Mouse (Mus musculus): ENCODE results near the gene Colgalt1. TPM values are rescaled to one million over a fixed set of nuclear protein-coding genes. Genes with fewer than 3 reads are reported as not detected.

Gene Colgalt1
- polyA plus RNA-seq, 1 experiment from 2014 or later = 56.2 TPM

DNA sequence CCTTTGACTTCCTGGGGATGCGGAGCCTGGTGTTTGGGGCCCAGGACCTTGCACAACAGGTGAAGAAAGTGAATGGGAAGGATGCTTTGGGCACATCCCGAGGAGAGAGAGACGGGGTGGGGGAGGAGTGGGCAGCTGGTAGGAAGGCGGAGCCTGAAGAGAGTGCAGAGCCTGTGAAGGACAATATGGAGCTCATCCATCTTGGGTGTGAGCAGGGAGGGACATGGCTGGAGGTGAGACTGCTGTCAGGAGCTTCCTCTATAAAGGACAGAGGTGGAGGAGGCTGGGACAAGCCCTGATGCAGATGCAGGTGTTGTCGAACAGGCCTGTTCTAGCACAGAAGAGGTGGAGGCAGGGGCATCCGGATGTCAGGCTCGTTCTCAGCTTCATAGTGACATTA, 6.8 kb upstream of the Colgalt1 start:
- ATAC-seq (ENCODE audit: low FRiP score, low read depth) = no peak
- Histone ChIP-seq H3K4me3 (no peak overlapping the region), H3K9ac (replicated peaks) (0 out of 2 replicates have a peak overlapping the region, but pooled peaks have one; percentile 11), H3K27me3 (peaks cover 65% of the 10 kb centered on the region), H3K4me1 (peaks cover 15% of the 10 kb centered on the region; the same call in 1 of the 2 replicates), H3K27ac (replicated peaks) (no peak overlapping the region), H3K4me2 (replicated peaks) (no peak overlapping the region), H3K36me3 (0 out of 2 replicates have a peak, but pooled peaks cover 9% of the 10 kb centered on the region), H3K9me3 (no peaks in the 10 kb centered on the region)
- 57% methylated on average over 7 of the region's 7 CpGs for WGBS

DNA sequence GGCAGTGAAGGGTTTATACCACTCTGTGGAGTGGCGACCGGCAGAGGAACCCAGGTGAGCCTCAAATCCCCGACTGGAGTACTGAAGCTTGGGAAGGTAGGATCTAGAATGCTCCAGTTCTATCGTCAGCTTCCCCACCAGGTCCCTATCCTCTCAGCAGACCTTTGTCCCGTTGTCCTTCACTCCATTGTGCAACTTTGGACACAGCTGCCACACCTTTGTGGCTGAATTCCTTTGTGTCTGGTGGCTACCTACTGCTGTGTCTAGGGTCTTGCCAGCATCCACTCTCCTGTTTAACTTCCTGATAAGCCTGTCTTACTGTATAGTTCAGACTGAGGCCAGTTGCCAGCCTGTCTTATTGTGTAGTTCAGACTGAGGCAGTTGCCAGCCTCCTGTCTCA, 1.3 kb downstream of the Colgalt1 start:
- Histone ChIP-seq H3K36me3 (peaks cover 30% of the 10 kb centered on the region), H3K9me3 (no peaks in the 10 kb centered on the region), H3K9ac (replicated peaks) (peak overlapping the region; percentile 93), H3K4me3 (peak overlapping the region; percentile 95), H3K27ac (replicated peaks) (no peak overlapping the region), H3K27me3 (no peaks in the 10 kb centered on the region), H3K4me1 (peaks cover 14% of the 10 kb centered on the region), H3K4me2 (replicated peaks) (peak overlapping the region; percentile 84)
- 40% methylated on average over 5 of the region's 5 CpGs for WGBS
- no peak for ATAC-seq (ENCODE audit: low FRiP score, low read depth)

DNA sequence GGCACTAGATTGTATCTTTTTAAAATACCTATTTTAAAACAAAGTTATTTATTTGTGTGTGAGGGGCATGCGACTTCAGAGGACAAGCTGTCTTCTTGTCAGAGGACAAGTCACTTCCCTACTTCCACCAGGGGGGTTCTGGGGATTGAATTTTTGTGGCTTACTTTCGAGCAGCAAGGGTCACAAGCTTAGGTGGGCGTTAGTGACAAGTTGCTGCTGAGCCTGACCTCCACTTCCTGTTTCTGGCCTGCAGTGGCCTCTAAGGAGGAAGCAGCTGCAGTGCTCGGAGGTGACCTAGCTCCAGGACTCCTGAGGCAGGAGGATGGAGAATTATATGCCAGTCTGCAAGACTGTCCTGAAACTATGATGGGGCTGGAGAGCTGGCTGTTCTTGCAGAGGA, 2.6 kb downstream of the Colgalt1 start:
- H3K36me3 ChIP-seq = peaks cover 43% of the 10 kb centered on the region

DNA sequence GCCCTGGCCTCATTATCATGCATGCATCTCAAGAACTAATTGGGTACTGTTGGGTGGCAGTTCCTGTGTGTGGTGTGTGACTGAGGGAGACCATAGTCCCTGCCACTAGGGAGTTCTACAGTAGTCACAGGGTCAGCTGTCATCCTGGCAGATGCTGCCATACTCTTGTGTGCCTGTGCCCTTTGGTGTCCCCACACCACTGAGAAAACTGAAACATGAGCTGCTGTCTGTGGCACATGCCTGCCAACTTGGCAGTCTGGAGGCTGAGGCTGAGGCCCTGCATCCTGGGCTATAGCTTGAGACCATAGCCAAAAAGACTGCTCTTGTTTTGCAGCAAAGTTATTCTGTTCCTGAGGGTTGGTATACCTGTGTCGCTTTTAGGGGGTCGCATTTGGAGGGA, 9.0 kb downstream of the Colgalt1 start:
- no peak overlapping the region for H3K4me2 ChIP-seq (replicated peaks)
- no peak for ATAC-seq (ENCODE audit: low FRiP score, low read depth)
- no peaks in the 10 kb centered on the region for H3K27me3 ChIP-seq
- H3K9me3 ChIP-seq = peaks cover 9% of the 10 kb centered on the region
- no peak overlapping the region for H3K9ac ChIP-seq (replicated peaks)
- no peak overlapping the region for H3K4me3 ChIP-seq
- H3K36me3 ChIP-seq = peaks cover 97% of the 10 kb centered on the region
- whole genome bisulfite sequencing = 99% methylated on average over 2 of the region's 2 CpGs
- H3K4me1 ChIP-seq = no peaks in the 10 kb centered on the region
- no peak overlapping the region for H3K27ac ChIP-seq (replicated peaks)

More for the DNA sequence above, 2.6 kb downstream of the Colgalt1 start:
- WGBS = 74% methylated on average over 4 of the region's 4 CpGs
- Histone ChIP-seq H3K27ac (replicated peaks) (no peak overlapping the region), H3K9ac (replicated peaks) (no peak overlapping the region), H3K4me1 (peaks cover 14% of the 10 kb centered on the region), H3K9me3 (no peaks in the 10 kb centered on the region), H3K27me3 (no peaks in the 10 kb centered on the region), H3K4me3 (no peak overlapping the region), H3K4me2 (replicated peaks) (no peak overlapping the region)
- ATAC-seq (ENCODE audit: low FRiP score, low read depth) = no peak

GRCm38 (mm10) chr8:71625088-71625487, 14.3 kb downstream of the Colgalt1 start:
- no peak overlapping the region for H3K4me2 ChIP-seq (replicated peaks)
- H3K9ac ChIP-seq (replicated peaks) = no peak overlapping the region
- peaks cover 53% of the 10 kb centered on the region for H3K36me3 ChIP-seq
- no peak overlapping the region for H3K4me3 ChIP-seq
- ATAC-seq (ENCODE audit: low FRiP score, low read depth) = no peak
- H3K27me3 ChIP-seq = peaks cover 10% of the 10 kb centered on the region
- H3K9me3 ChIP-seq = peaks cover 9% of the 10 kb centered on the region
- H3K4me1 ChIP-seq = peaks cover 17% of the 10 kb centered on the region
- WGBS = 88% methylated on average over 1 of the region's 1 CpGs
- no peak overlapping the region for H3K27ac ChIP-seq (replicated peaks)

DNA sequence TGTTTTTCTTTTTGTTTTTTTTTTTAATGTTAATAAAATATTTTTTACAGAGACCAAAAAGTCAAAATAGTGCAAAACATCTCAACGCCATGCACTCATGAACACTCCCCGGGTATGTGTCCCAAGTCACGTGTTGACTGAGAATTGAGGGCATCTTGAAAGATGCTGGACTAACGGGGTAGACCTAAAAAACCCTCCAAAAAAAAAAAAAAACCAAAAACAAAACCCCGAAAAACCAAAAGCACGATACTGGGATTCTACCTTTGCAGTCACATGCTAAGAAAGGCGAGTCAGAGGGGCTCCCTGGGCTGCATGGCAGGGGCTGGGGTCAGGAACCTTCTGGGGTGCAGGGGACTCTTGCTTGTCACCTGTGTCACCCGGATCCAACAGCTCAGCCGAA, 16.0 kb downstream of the Colgalt1 start:
- 87% methylated on average over 9 of the region's 9 CpGs for WGBS
- ATAC-seq (ENCODE audit: low FRiP score, low read depth) = no peak

DNA sequence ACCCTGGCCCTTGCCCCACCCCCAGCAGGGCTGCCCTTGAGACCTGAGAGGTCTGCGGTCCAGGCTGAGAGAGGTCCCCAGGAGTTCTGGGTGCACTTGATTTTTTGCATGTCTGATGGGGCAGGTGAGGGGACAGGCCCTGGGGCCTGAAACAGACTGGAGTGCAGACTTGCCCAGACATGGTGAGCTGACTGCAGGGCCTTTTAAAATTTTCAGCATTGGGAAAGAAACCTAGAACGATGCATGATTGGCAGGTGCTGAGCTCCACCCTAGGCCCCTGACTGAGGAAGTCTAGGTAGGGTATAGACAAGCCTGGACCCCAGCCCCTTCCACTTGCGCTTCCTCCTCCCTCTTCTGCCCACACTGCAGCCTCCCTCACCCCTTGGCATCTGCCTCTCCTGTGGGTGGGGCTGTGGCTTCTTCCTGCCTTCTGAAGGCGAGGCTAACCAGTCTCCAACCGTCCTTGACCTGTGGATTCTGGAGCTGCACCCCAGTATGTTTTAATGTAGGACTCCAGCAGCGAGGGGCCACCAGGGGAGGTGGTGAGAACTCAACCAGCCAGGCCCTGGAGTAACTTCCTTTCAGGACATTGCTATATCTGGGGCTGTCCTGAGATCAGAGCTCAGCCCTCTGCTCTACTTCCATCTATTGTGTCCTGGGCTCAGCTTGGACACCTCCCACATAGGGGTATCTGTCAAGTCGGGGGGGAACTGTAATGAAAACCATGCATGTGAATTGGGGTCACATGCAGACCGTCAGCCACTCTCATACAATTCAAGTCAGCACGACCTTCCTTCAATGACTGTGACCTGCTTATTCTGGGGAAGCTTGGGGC, 16.7 kb downstream of the Colgalt1 start:
- H3K9me3 ChIP-seq = peaks cover 10% of the 10 kb centered on the region
- H3K27me3 ChIP-seq = peaks cover 34% of the 10 kb centered on the region
- H3K9ac ChIP-seq (replicated peaks) = no peak overlapping the region
- no peak overlapping the region for H3K4me2 ChIP-seq (replicated peaks)
- ATAC-seq (ENCODE audit: low FRiP score, low read depth) = no peak
- 0 out of 2 replicates have a peak overlapping the region, but pooled peaks have one; percentile 3 for H3K27ac ChIP-seq (replicated peaks)
- no peak overlapping the region for H3K4me3 ChIP-seq
- H3K36me3 ChIP-seq = peaks cover 32% of the 10 kb centered on the region
- 54% methylated on average over 9 of the region's 9 CpGs for WGBS
- peaks cover 18% of the 10 kb centered on the region for H3K4me1 ChIP-seq

More for the DNA sequence above, 16.0 kb downstream of the Colgalt1 start:
- no peak overlapping the region for H3K4me2 ChIP-seq (replicated peaks)
- peaks cover 36% of the 10 kb centered on the region for H3K36me3 ChIP-seq
- no peak overlapping the region for H3K4me3 ChIP-seq
- H3K27ac ChIP-seq (replicated peaks) = no peak overlapping the region
- peaks cover 9% of the 10 kb centered on the region for H3K9me3 ChIP-seq
- H3K9ac ChIP-seq (replicated peaks) = no peak overlapping the region
- peaks cover 18% of the 10 kb centered on the region for H3K4me1 ChIP-seq
- H3K27me3 ChIP-seq = peaks cover 27% of the 10 kb centered on the region

GRCm38 (mm10) chr8:71628396-71629095, 17.7 kb downstream of the Colgalt1 start:
- Histone ChIP-seq H3K27ac (replicated peaks) (peak overlapping the region; percentile 56), H3K9ac (replicated peaks) (peak overlapping the region; percentile 68), H3K4me1 (peaks cover 18% of the 10 kb centered on the region), H3K36me3 (peaks cover 24% of the 10 kb centered on the region), H3K27me3 (peaks cover 45% of the 10 kb centered on the region), H3K9me3 (peaks cover 14% of the 10 kb centered on the region), H3K4me3 (peak overlapping the region; percentile 48), H3K4me2 (replicated peaks) (peak overlapping the region; percentile 93)
- 9% methylated on average over 15 of the region's 16 CpGs for WGBS
- ATAC-seq (ENCODE audit: low FRiP score, low read depth) = no peak

- Histone ChIP-seq H3K9me3 (peaks cover 14% of the 10 kb centered on the region), H3K4me2 (replicated peaks) (peak overlapping the region; percentile 93), H3K36me3 (peaks cover 18% of the 10 kb centered on the region), H3K4me1 (peaks cover 18% of the 10 kb centered on the region), H3K27ac (replicated peaks) (peak overlapping the region; percentile 56), H3K4me3 (peak overlapping the region; percentile 48), H3K9ac (replicated peaks) (peak overlapping the region; percentile 68), H3K27me3 (peaks cover 50% of the 10 kb centered on the region)
- under 1% methylated on average over 55 of the region's 55 CpGs for WGBS
- peak; percentile 87 for ATAC-seq (ENCODE audit: low FRiP score, low read depth)
Measured at GRCm38 (mm10) chr8:71629096-71629697, 18.4 kb downstream of the Colgalt1 start.

DNA sequence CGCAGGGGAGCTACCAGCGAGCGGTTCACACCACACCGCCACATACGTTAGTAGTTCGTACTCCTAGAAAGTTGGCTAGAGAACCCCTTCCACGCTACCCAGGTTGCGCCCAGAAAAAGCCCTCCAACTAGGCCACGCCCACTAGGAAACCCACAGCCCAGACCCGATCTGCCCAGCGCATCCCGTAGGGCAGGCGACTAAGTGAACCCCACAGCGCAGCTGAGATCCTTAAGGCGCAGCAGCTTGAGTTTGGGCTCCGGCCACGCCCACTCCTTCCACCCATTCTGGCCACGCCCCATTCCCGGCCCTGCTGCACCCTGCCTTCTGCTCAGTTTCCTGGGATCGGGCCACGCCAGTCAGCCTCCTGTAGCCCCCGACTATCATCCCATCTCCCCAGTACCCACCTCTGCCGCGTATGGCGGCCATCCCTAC, 19.0 kb downstream of the Colgalt1 start:
- H3K27ac ChIP-seq (replicated peaks) = peak overlapping the region; percentile 56; the same call in 1 of the 2 replicates
- H3K4me1 ChIP-seq = peaks cover 18% of the 10 kb centered on the region
- WGBS = 3% methylated on average over 25 of the region's 25 CpGs
- H3K4me3 ChIP-seq = peak overlapping the region; percentile 48
- peak; percentile 42 for ATAC-seq (ENCODE audit: low FRiP score, low read depth)
- H3K9ac ChIP-seq (replicated peaks) = peak overlapping the region; percentile 68
- H3K27me3 ChIP-seq = peaks cover 56% of the 10 kb centered on the region
- H3K4me2 ChIP-seq (replicated peaks) = peak overlapping the region; percentile 93
- H3K9me3 ChIP-seq = peaks cover 14% of the 10 kb centered on the region
- peaks cover 12% of the 10 kb centered on the region for H3K36me3 ChIP-seq

GRCm38 (mm10) chr8:71630761-71631160, 20.0 kb downstream of the Colgalt1 start:
- no peak for ATAC-seq (ENCODE audit: low FRiP score, low read depth)
- Histone ChIP-seq H3K36me3 (0 out of 2 replicates have a peak, but pooled peaks cover 6% of the 10 kb centered on the region), H3K27me3 (peaks cover 66% of the 10 kb centered on the region), H3K27ac (replicated peaks) (no peak overlapping the region), H3K4me2 (replicated peaks) (no peak overlapping the region), H3K9me3 (peaks cover 14% of the 10 kb centered on the region), H3K4me1 (peaks cover 18% of the 10 kb centered on the region), H3K9ac (replicated peaks) (no peak overlapping the region), H3K4me3 (no peak overlapping the region)
- WGBS = 86% methylated on average over 6 of the region's 6 CpGs

All from midbrain, embryonic 12.5 days (tissue).